Mouse (Mus musculus): ENCODE results near the gene Homer2. TPM values are rescaled to one million over a fixed set of nuclear protein-coding genes. Genes with fewer than 3 reads are reported as not detected.
A peak's percentile ranks its signal among the peaks of the same experiment; 100 is the strongest.

Gene Homer2
- polyA plus RNA-seq, 1 experiment from 2014 or later, result 80.4 TPM

DNA sequence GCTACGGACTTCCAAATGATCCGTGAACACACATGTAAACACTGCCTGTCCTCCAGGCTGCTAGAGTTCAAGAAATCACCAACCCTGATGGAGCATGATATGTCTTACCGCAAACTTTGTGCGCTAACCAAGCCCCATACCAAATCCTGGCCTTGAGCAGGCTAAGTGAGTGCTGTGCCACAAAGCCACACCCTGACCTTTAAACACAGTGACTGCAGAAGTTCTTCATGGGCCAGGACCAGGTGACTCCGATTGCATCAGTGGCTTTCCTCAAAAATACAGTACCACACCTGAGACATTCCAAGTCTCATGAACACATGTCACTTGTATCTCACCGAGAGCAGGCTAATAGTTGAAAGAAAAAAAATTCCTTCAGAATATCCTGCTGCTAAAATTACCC is 83.6 kb downstream of the Homer2 start:
- no peak for ATAC-seq (ENCODE audit: insufficient number of reproducible peaks, insufficient read depth, low FRiP score, low read depth)
- Histone ChIP-seq H3K36me3 (ENCODE audit: control insufficient read depth, insufficient read depth, low read length) (no peaks in the 10 kb centered on the region; the same call in 1 of the 2 replicates), H3K4me2 (ENCODE audit: low read length) (no peak overlapping the region), H3K27ac (replicated peaks in 1 of 2; ENCODE audit: control insufficient read depth in 1 of 2, insufficient read depth in 1 of 2, low read depth in 2 of 2, low read length in 2 of 2) (no peak overlapping the region), H3K4me3 (ENCODE audit: control insufficient read depth in 1 of 2, insufficient read depth in 1 of 2, low read depth in 1 of 2, low read length in 2 of 2) (no peak overlapping the region), H3K27me3 (ENCODE audit: control insufficient read depth, insufficient read depth, low read length) (no peaks in the 10 kb centered on the region), H3K4me1 (ENCODE audit: control insufficient read depth in 2 of 2, insufficient read depth in 2 of 2, low read length in 2 of 2) (no peaks in the 10 kb centered on the region), H3K9me3 (ENCODE audit: control insufficient read depth, low read length) (0 out of 2 replicates have a peak, but pooled peaks cover 5% of the 10 kb centered on the region), H3K9ac (ENCODE audit: low read length) (no peak overlapping the region)
- 88% methylated on average over 6 of the region's 6 CpGs for WGBS

DNA sequence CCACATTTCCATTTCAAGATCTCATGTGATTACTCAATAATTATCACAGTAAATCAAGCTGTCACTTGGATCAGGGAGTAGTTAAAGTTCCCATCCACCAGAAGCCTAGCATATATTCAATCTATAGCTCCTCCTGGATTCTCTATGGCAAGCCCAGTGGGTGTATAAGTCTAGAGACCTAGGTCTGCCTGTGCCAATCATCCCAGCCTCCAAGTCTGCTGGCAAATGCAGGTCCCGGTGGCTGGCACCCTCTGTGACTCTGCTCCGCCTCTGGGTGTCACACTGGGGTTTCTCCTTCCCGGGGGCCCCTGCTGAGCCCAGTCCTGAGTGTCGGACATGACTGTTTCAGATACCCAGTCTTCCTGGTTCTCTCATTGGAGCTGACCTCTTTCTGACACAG is 84.5 kb downstream of the Homer2 start:
- Histone ChIP-seq H3K36me3 (ENCODE audit: control insufficient read depth, insufficient read depth, low read length) (peaks cover 5% of the 10 kb centered on the region; the same call in 1 of the 2 replicates), H3K4me3 (ENCODE audit: control insufficient read depth in 1 of 2, insufficient read depth in 1 of 2, low read depth in 1 of 2, low read length in 2 of 2) (no peak overlapping the region), H3K27me3 (ENCODE audit: control insufficient read depth, insufficient read depth, low read length) (no peaks in the 10 kb centered on the region), H3K4me2 (ENCODE audit: low read length) (no peak overlapping the region), H3K4me1 (ENCODE audit: control insufficient read depth in 2 of 2, insufficient read depth in 2 of 2, low read length in 2 of 2) (no peaks in the 10 kb centered on the region), H3K9me3 (ENCODE audit: control insufficient read depth, low read length) (0 out of 2 replicates have a peak, but pooled peaks cover 5% of the 10 kb centered on the region), H3K9ac (ENCODE audit: low read length) (no peak overlapping the region), H3K27ac (replicated peaks in 1 of 2; ENCODE audit: control insufficient read depth in 1 of 2, insufficient read depth in 1 of 2, low read depth in 2 of 2, low read length in 2 of 2) (no peak overlapping the region)
- WGBS, result 59% methylated on average over 4 of the region's 4 CpGs
- 0 out of 2 replicates have a peak, but pooled peaks have one; percentile 21 for ATAC-seq (ENCODE audit: insufficient number of reproducible peaks, insufficient read depth, low FRiP score, low read depth)

DNA sequence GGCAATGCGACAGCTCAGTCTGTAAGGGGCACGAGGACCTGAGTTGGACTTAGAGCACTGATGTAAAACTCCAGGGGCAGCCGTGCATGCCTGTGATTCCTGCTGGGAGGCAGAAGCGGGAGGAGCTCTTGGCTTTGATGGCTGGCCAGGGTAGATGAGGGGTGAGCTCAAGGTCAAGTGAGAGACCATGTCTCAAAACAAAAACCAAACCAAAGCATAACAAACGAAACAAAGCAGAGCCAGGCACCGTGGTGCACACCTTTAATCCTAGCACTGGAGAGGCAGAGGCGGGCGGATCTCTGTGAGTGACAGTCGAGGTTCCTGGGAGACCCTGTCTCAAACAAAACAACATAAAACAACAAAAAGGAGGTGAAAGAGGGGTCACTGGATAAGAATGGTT is 92.3 kb downstream of the Homer2 start:
- H3K27ac ChIP-seq (replicated peaks in 1 of 2; ENCODE audit: control insufficient read depth in 1 of 2, insufficient read depth in 1 of 2, low read depth in 2 of 2, low read length in 2 of 2), result no peak overlapping the region
- ATAC-seq (ENCODE audit: insufficient number of reproducible peaks, insufficient read depth, low FRiP score, low read depth), result no peak
- H3K9ac ChIP-seq (ENCODE audit: low read length), result no peak overlapping the region
- H3K4me2 ChIP-seq (ENCODE audit: low read length), result no peak overlapping the region
- H3K27me3 ChIP-seq (ENCODE audit: control insufficient read depth, insufficient read depth, low read length), result no peaks in the 10 kb centered on the region
- WGBS, result 72% methylated on average over 9 of the region's 9 CpGs
- peaks cover 0 to 3% of the 10 kb centered on the region in 2 experiments; a peak in 1 of 4 replicates for H3K4me1 ChIP-seq (ENCODE audit: control insufficient read depth in 2 of 2, insufficient read depth in 2 of 2, low read length in 2 of 2)
- no peak overlapping the region for H3K4me3 ChIP-seq (ENCODE audit: control insufficient read depth in 1 of 2, insufficient read depth in 1 of 2, low read depth in 1 of 2, low read length in 2 of 2)
- H3K9me3 ChIP-seq (ENCODE audit: control insufficient read depth, low read length), result no peaks in the 10 kb centered on the region
- peaks cover 40% of the 10 kb centered on the region for H3K36me3 ChIP-seq (ENCODE audit: control insufficient read depth, insufficient read depth, low read length)

DNA sequence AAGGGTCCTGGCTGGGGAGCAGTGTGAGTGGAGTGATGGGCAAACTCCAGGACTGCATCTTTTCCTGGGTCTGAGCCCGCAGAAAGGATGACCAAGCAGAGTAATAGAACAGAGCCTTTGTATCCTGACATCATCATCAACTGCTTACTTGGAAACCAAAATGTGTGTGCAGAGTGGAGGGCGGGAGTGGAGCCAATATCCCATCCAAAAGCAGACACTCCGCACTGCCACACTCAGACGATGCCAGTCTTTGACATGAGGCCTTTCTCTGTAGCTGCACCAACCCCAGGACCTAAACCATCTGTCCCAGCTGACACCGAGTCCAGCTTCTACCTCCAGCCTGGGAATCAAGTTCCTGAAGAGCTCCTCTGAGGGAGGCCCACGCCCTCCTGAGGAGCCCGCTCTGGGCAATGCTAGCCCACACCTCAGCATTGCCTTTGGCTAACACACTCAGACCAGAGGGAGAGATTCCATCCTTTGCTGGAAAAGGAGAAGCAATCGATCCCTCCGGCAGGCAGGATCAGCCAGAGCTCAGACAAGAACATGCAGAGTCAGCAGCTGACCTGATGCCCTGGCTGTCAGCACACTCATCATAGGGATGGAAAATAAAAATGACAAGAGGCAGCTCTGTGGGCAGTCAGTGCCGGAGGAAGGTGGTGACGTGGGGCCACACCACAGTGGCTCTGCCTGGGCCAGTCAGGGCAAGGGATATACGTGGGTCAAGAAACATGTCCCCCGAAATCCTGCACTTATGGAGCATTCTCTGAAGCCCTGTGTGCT is 94.3 kb downstream of the Homer2 start:
- Histone ChIP-seq H3K4me1 (ENCODE audit: control insufficient read depth in 2 of 2, insufficient read depth in 2 of 2, low read length in 2 of 2) (peaks cover 0 to 3% of the 10 kb centered on the region in 2 experiments; a peak in 1 of 4 replicates), H3K4me2 (ENCODE audit: low read length) (no peak overlapping the region), H3K9ac (ENCODE audit: low read length) (no peak overlapping the region), H3K4me3 (ENCODE audit: control insufficient read depth in 1 of 2, insufficient read depth in 1 of 2, low read depth in 1 of 2, low read length in 2 of 2) (no peak overlapping the region), H3K9me3 (ENCODE audit: control insufficient read depth, low read length) (no peaks in the 10 kb centered on the region), H3K27ac (replicated peaks in 1 of 2; ENCODE audit: control insufficient read depth in 1 of 2, insufficient read depth in 1 of 2, low read depth in 2 of 2, low read length in 2 of 2) (no peak overlapping the region), H3K36me3 (ENCODE audit: control insufficient read depth, insufficient read depth, low read length) (peaks cover 54% of the 10 kb centered on the region), H3K27me3 (ENCODE audit: control insufficient read depth, insufficient read depth, low read length) (no peaks in the 10 kb centered on the region)
- 74% methylated on average over 13 of the region's 13 CpGs for WGBS
- no peak for ATAC-seq (ENCODE audit: insufficient number of reproducible peaks, insufficient read depth, low FRiP score, low read depth)

GRCm38 (mm10) chr7:81610125-81610524 is 97.2 kb downstream of the Homer2 start:
- Histone ChIP-seq H3K9me3 (ENCODE audit: control insufficient read depth, low read length) (no peaks in the 10 kb centered on the region), H3K27me3 (ENCODE audit: control insufficient read depth, insufficient read depth, low read length) (no peaks in the 10 kb centered on the region), H3K36me3 (ENCODE audit: control insufficient read depth, insufficient read depth, low read length) (peaks cover 53% of the 10 kb centered on the region), H3K4me3 (ENCODE audit: control insufficient read depth in 1 of 2, insufficient read depth in 1 of 2, low read depth in 1 of 2, low read length in 2 of 2) (no peak overlapping the region), H3K27ac (replicated peaks in 1 of 2; ENCODE audit: control insufficient read depth in 1 of 2, insufficient read depth in 1 of 2, low read depth in 2 of 2, low read length in 2 of 2) (no peak overlapping the region), H3K4me2 (ENCODE audit: low read length) (no peak overlapping the region), H3K9ac (ENCODE audit: low read length) (no peak overlapping the region), H3K4me1 (ENCODE audit: control insufficient read depth in 2 of 2, insufficient read depth in 2 of 2, low read length in 2 of 2) (no peaks in the 10 kb centered on the region)
- ATAC-seq (ENCODE audit: insufficient number of reproducible peaks, insufficient read depth, low FRiP score, low read depth), result no peak
- WGBS, result 50% methylated on average over 18 of the region's 18 CpGs

- Histone ChIP-seq H3K9ac (ENCODE audit: low read length) (no peak overlapping the region), H3K27ac (replicated peaks in 1 of 2; ENCODE audit: control insufficient read depth in 1 of 2, insufficient read depth in 1 of 2, low read depth in 2 of 2, low read length in 2 of 2) (no peak overlapping the region), H3K4me1 (ENCODE audit: control insufficient read depth in 2 of 2, insufficient read depth in 2 of 2, low read length in 2 of 2) (no peaks in the 10 kb centered on the region), H3K4me3 (ENCODE audit: control insufficient read depth in 1 of 2, insufficient read depth in 1 of 2, low read depth in 1 of 2, low read length in 2 of 2) (no peak overlapping the region), H3K36me3 (ENCODE audit: control insufficient read depth, insufficient read depth, low read length) (peaks cover 34% of the 10 kb centered on the region), H3K9me3 (ENCODE audit: control insufficient read depth, low read length) (no peaks in the 10 kb centered on the region), H3K27me3 (ENCODE audit: control insufficient read depth, insufficient read depth, low read length) (no peaks in the 10 kb centered on the region), H3K4me2 (ENCODE audit: low read length) (no peak overlapping the region)
- ATAC-seq (ENCODE audit: insufficient number of reproducible peaks, insufficient read depth, low FRiP score, low read depth), result no peak
- 61% methylated on average over 5 of the region's 5 CpGs for WGBS
Measured at GRCm38 (mm10) chr7:81606452-81606851, 100.9 kb downstream of the Homer2 start.

GRCm38 (mm10) chr7:81605489-81605888 is 101.8 kb downstream of the Homer2 start:
- Histone ChIP-seq H3K27me3 (ENCODE audit: control insufficient read depth, insufficient read depth, low read length) (no peaks in the 10 kb centered on the region), H3K4me3 (ENCODE audit: control insufficient read depth in 1 of 2, insufficient read depth in 1 of 2, low read depth in 1 of 2, low read length in 2 of 2) (no peak overlapping the region), H3K4me1 (ENCODE audit: control insufficient read depth in 2 of 2, insufficient read depth in 2 of 2, low read length in 2 of 2) (no peaks in the 10 kb centered on the region; a peak in 1 of 4 replicates), H3K9ac (ENCODE audit: low read length) (no peak overlapping the region), H3K9me3 (ENCODE audit: control insufficient read depth, low read length) (no peaks in the 10 kb centered on the region), H3K27ac (replicated peaks in 1 of 2; ENCODE audit: control insufficient read depth in 1 of 2, insufficient read depth in 1 of 2, low read depth in 2 of 2, low read length in 2 of 2) (no peak overlapping the region), H3K36me3 (ENCODE audit: control insufficient read depth, insufficient read depth, low read length) (peaks cover 25% of the 10 kb centered on the region), H3K4me2 (ENCODE audit: low read length) (no peak overlapping the region)
- 29% methylated on average over 4 of the region's 4 CpGs for WGBS
- no peak for ATAC-seq (ENCODE audit: insufficient number of reproducible peaks, insufficient read depth, low FRiP score, low read depth)
